ENCODE assay signal across 8 mouse cellular contexts in genomic region chr10:77129637-77130410, GRCm38 (mm10). TPM values are rescaled to one million over a fixed set of nuclear protein-coding genes. Genes with fewer than 3 reads are reported as not detected.
DNase-seq lines count a peak whose midpoint lies in the region; ATAC-seq and TF ChIP-seq lines count a peak whose summit lies in the region.

No protein-coding gene starts in this region.

- no peak overlapping the region; the same call in 1 of the 2 replicates for H3K27ac ChIP-seq in embryonic facial prominence, embryonic 13.5 days
- no peak overlapping the region for H3K27ac ChIP-seq in embryonic facial prominence, embryonic 10.5 days (replicated peaks)
- no peak overlapping the region for H3K27ac ChIP-seq in lung, embryonic 16.5 days (ENCODE audit: low read length)
- no peak overlapping the region for H3K27ac ChIP-seq in cerebellum, adult 2 months (ENCODE audit: insufficient read depth, low read length)
- H3K27ac ChIP-seq in intestine, embryonic 16.5 days (ENCODE audit: low read length), result no peak overlapping the region

- no peak overlapping the region for H3K4me3 ChIP-seq in embryonic facial prominence, embryonic 13.5 days
- no peak overlapping the region for H3K4me3 ChIP-seq in embryonic facial prominence, embryonic 10.5 days
- no peak overlapping the region for H3K4me3 ChIP-seq in lung, embryonic 16.5 days (ENCODE audit: low read length)
- H3K4me3 ChIP-seq in cerebellum, adult 2 months (replicated peaks; ENCODE audit: insufficient read depth, low read depth, low read length), result no peak overlapping the region
- H3K4me3 ChIP-seq in intestine, embryonic 16.5 days (ENCODE audit: low read length), result no peak overlapping the region

- no peak overlapping the region for H3K4me2 ChIP-seq in embryonic facial prominence, embryonic 13.5 days
- H3K4me2 ChIP-seq in lung, embryonic 16.5 days (ENCODE audit: low read depth, low read length), result no peak overlapping the region
- no peak overlapping the region for H3K4me2 ChIP-seq in intestine, embryonic 16.5 days (ENCODE audit: low read depth, low read length)

- no peaks in the 10 kb centered on the region for H3K27me3 ChIP-seq in embryonic facial prominence, embryonic 13.5 days
- no peaks in the 10 kb centered on the region for H3K27me3 ChIP-seq in embryonic facial prominence, embryonic 10.5 days (replicated peaks; ENCODE audit: low read depth, poor library complexity, severe bottlenecking)
- no peaks in the 10 kb centered on the region for H3K27me3 ChIP-seq in lung, embryonic 16.5 days (ENCODE audit: control insufficient read depth, insufficient read depth, low read depth, low read length)
- H3K27me3 ChIP-seq in cerebellum, adult 2 months (ENCODE audit: control insufficient read depth, insufficient read depth, low read length), result no peaks in the 10 kb centered on the region
- no peaks in the 10 kb centered on the region for H3K27me3 ChIP-seq in intestine, embryonic 16.5 days (replicated peaks; ENCODE audit: control insufficient read depth, insufficient read depth, low read length)

- TF ChIP-seq CTCF in cerebellum, adult 2 months (IDR thresholded peaks at IDR 0.05; ENCODE audit: borderline replicate concordance, insufficient read depth, low read depth, low read length), result no peak

- H3K4me1 ChIP-seq in embryonic facial prominence, embryonic 13.5 days, result peaks cover 27% of the 10 kb centered on the region
- peaks cover 70% of the 10 kb centered on the region for H3K4me1 ChIP-seq in embryonic facial prominence, embryonic 10.5 days
- H3K4me1 ChIP-seq in lung, embryonic 16.5 days (replicated peaks; ENCODE audit: control insufficient read depth, insufficient read depth, low read length), result peaks cover 27% of the 10 kb centered on the region
- H3K4me1 ChIP-seq in cerebellum, adult 2 months (ENCODE audit: control insufficient read depth, insufficient read depth, low read length), result peaks cover 8% of the 10 kb centered on the region; the same call in 1 of the 2 replicates
- H3K4me1 ChIP-seq in intestine, embryonic 16.5 days (ENCODE audit: control insufficient read depth, insufficient read depth, low read length), result peaks cover 21% of the 10 kb centered on the region

- ATAC-seq in embryonic facial prominence, embryonic 13.5 days (ENCODE audit: insufficient number of reproducible peaks, insufficient read depth, low FRiP score, low TSS enrichment, low read depth), result no peak
- peak; percentile 8; the same call in 1 of the 2 replicates for ATAC-seq in lung, embryonic 16.5 days (ENCODE audit: low read depth)
- no peak for ATAC-seq in intestine, embryonic 16.5 days

- WGBS in embryonic facial prominence, embryonic 13.5 days, result 72% methylated on average over 6 of the region's 6 CpGs
- 84% methylated on average over 6 of the region's 6 CpGs for WGBS in embryonic facial prominence, embryonic 10.5 days
- WGBS in lung, embryonic 16.5 days, result 69% methylated on average over 6 of the region's 6 CpGs
- WGBS in cerebellum, adult 2 months, result 17% methylated on average over 6 of the region's 6 CpGs
- 74% methylated on average over 6 of the region's 6 CpGs for WGBS in intestine, embryonic 16.5 days

- no peak for DNase-seq in embryonic facial prominence, embryonic 10.5 days (ENCODE audit: low spot score)
- DNase-seq in lung, postnatal 36 days, result no peak
- peak; percentile 46 to 52 for DNase-seq in cerebellum, adult 2 months
- DNase-seq in urinary bladder, postnatal 14 days (ENCODE audit: low spot score), result no peak
- no peak for DNase-seq in ovary, postnatal 36 days (ENCODE audit: low spot score)

- H3K9me3 ChIP-seq in embryonic facial prominence, embryonic 13.5 days, result no peaks in the 10 kb centered on the region
- no peaks in the 10 kb centered on the region for H3K9me3 ChIP-seq in embryonic facial prominence, embryonic 10.5 days
- H3K9me3 ChIP-seq in lung, embryonic 16.5 days (ENCODE audit: control insufficient read depth, low read length), result no peaks in the 10 kb centered on the region
- no peaks in the 10 kb centered on the region for H3K9me3 ChIP-seq in intestine, embryonic 16.5 days (ENCODE audit: control insufficient read depth, low read length)

- TF ChIP-seq POLR2A in cerebellum, adult 2 months (IDR thresholded peaks at IDR 0.05; ENCODE audit: borderline replicate concordance, insufficient read depth, low read length), result no peak

- H3K36me3 ChIP-seq in embryonic facial prominence, embryonic 13.5 days, result no peaks in the 10 kb centered on the region
- H3K36me3 ChIP-seq in embryonic facial prominence, embryonic 10.5 days (replicated peaks), result peaks cover 11% of the 10 kb centered on the region
- no peaks in the 10 kb centered on the region for H3K36me3 ChIP-seq in lung, embryonic 16.5 days (ENCODE audit: control insufficient read depth, insufficient read depth, low read length)
- no peaks in the 10 kb centered on the region for H3K36me3 ChIP-seq in intestine, embryonic 16.5 days (ENCODE audit: control insufficient read depth, insufficient read depth, low read length)

- 0 out of 2 replicates have a peak overlapping the region, but pooled peaks have one; percentile 16 for H3K9ac ChIP-seq in embryonic facial prominence, embryonic 13.5 days
- 0 out of 2 replicates have a peak overlapping the region, but pooled peaks have one; percentile 32 for H3K9ac ChIP-seq in lung, embryonic 16.5 days (ENCODE audit: low read length)
- H3K9ac ChIP-seq in intestine, embryonic 16.5 days (ENCODE audit: low read depth, low read length), result 0 out of 2 replicates have a peak overlapping the region, but pooled peaks have one; percentile 3

RNA-seq across cellular contexts. Expression of gene Col18a1, which starts 36.5 kb away (rescaled TPM):
- polyA plus RNA-seq in embryonic facial prominence, embryonic 13.5 days (2015; fragmentation: Nextera tagmentation; extraction: Ambion mirVana), result 83.9 and 86.3 TPM in 2 replicates
- 184 and 201 TPM in 2 replicates for polyA plus RNA-seq in embryonic facial prominence, embryonic 10.5 days (2016; fragmentation: Nextera tagmentation; extraction: Ambion mirVana)
- 298 and 315 TPM in 2 replicates for polyA plus RNA-seq in lung, embryonic 16.5 days (2015; fragmentation: Nextera tagmentation; extraction: Ambion mirVana)
- polyA plus RNA-seq in cerebellum, adult 2 months (2012; rRNA removed), result 45.7 and 52.8 TPM in 2 replicates
- 48.6 and 54.3 TPM in 2 replicates for polyA plus RNA-seq in intestine, embryonic 16.5 days (2015; fragmentation: Nextera tagmentation; extraction: Ambion mirVana)

Comparison
In these comparisons a context has a peak if more than half of its experiments do, and no peak if none do; other contexts are left out.
1. DNase-seq: peak in cerebellum, adult 2 months (2 of 2); none in embryonic facial prominence, embryonic 10.5 days (single experiment), lung, postnatal 36 days (single experiment), urinary bladder, postnatal 14 days (single experiment) and ovary, postnatal 36 days (single experiment).
2. Peak in every context shown above with its lines, with median percentiles within 50 percentile points of each other: H3K9ac ChIP-seq.